Mouse (Mus musculus) thymus, postnatal 25 days (tissue): Measurements from ENCODE around the gene Tbx19.
A peak's percentile ranks its signal among the peaks of the same experiment; 100 is the strongest.

Experiments used
- DNase-seq: peaks from one replicate; pipeline ENCODE4 v3.0.0; 2022

Gene Tbx19

GRCm38 (mm10) chr1:165110659-165111058, 49.9 kb downstream of the Tbx19 start:
- no peak for DNase-seq

- no peak for DNase-seq
Measured at GRCm38 (mm10) chr1:165109135-165109534, 51.4 kb downstream of the Tbx19 start.

GRCm38 (mm10) chr1:165108477-165108876, 52.1 kb downstream of the Tbx19 start:
- no peak for DNase-seq

- no peak for DNase-seq
Measured at GRCm38 (mm10) chr1:165106011-165106385, 54.6 kb downstream of the Tbx19 start.

- no peak for DNase-seq
Measured at GRCm38 (mm10) chr1:165105270-165106010, 55.1 kb downstream of the Tbx19 start.

GRCm38 (mm10) chr1:165104707-165105259, 55.8 kb downstream of the Tbx19 start:
- DNase-seq, result no peak

- DNase-seq, result no peak
Measured at GRCm38 (mm10) chr1:165099569-165099968, 61.0 kb downstream of the Tbx19 start.

GRCm38 (mm10) chr1:165094871-165095270, 65.7 kb downstream of the Tbx19 start:
- no peak for DNase-seq

GRCm38 (mm10) chr1:165091721-165092120, 68.9 kb downstream of the Tbx19 start:
- peak; percentile 67 for DNase-seq

- DNase-seq, result no peak
Measured at GRCm38 (mm10) chr1:165089556-165089955, 71.0 kb downstream of the Tbx19 start.
